Mouse (Mus musculus) bone marrow macrophage, adult 2 months (primary cell): ENCODE results near the gene Prss45.

Experiments used
- CTCF ChIP-seq: IDR thresholded peaks from 2 replicates; pipeline ENCODE4 v1.5.1; 2012; ENCODE audit warnings: low read depth, mild to moderate bottlenecking, low read length, moderate library complexity
- POLR2A ChIP-seq: IDR thresholded peaks from 2 replicates; pipeline ENCODE4 v1.6.1; 2012; ENCODE audit warnings: mild to moderate bottlenecking, low read depth, low read length, borderline replicate concordance

- TF ChIP-seq CTCF, result no peak
- no peak for TF ChIP-seq POLR2A
Observed at GRCm38 (mm10) chr9:110875288-110875695, 40.9 kb downstream of the Prss45 start.
